Mouse (Mus musculus) MEL (cell line): ENCODE measurements at regions not wholly inside any gene's neighbourhood (a gene's known extent, or its start where the extent isn't known, plus 50 kb on each side); places are given as distances from the start of the nearest gene placed in this dataset.

Experiments used
- DNase-seq: peaks from one replicate; pipeline ENCODE4 v3.0.0; 2011; ENCODE audit warnings: low read depth, low spot score
- H3K27ac ChIP-seq: 2 replicates; pipeline ENCODE4 v1.5.1; 2012; ENCODE audit warnings: low read depth, mild to moderate bottlenecking, control low read depth, low read length, moderate library complexity; ENCODE audit not compliant: control insufficient read depth
- H3K27me3 ChIP-seq, 2 experiments: fragments of 150-350 bp in 1 of 2; sonication (generic) in 1 of 2; 2 replicates each; pipeline ENCODE4 v1.6.1; 2012; ENCODE audit warnings: low read length in 2 of 2, mild to moderate bottlenecking in 2 of 2, improper control_type of control experiment in 1 of 2, moderate library complexity in 1 of 2; ENCODE audit not compliant: insufficient read depth in 2 of 2, control insufficient read depth in 1 of 2
- H3K36me3 ChIP-seq, 2 experiments: 2 replicates each; pipeline ENCODE4 v1.6.1; 2012 to 2014; ENCODE audit warnings: low read length in 2 of 2, improper control_type of control experiment in 1 of 2, inconsistent platforms in 1 of 2, mild to moderate bottlenecking in 1 of 2; ENCODE audit not compliant: insufficient read depth in 2 of 2, control insufficient read depth in 1 of 2
- H3K4me1 ChIP-seq, 2 experiments: fragments of 150-350 bp in 1 of 2; sonication (generic) in 1 of 2; 2 replicates each; pipeline ENCODE4 v1.6.1; 2012; ENCODE audit warnings: low read length in 2 of 2, improper control_type of control experiment in 1 of 2, mild to moderate bottlenecking in 1 of 2; ENCODE audit not compliant: insufficient read depth in 2 of 2, control insufficient read depth in 1 of 2
- H3K4me3 ChIP-seq, 2 experiments: fragments of 150-350 bp in 1 of 2; sonication (generic) in 1 of 2; 2 replicates each; pipeline ENCODE4 v1.5.1; 2012; ENCODE audit warnings: low read depth in 2 of 2, low read length in 2 of 2, mild to moderate bottlenecking in 2 of 2, moderate library complexity in 2 of 2, control low read depth in 1 of 2, improper control_type of control experiment in 1 of 2; ENCODE audit not compliant: control insufficient read depth in 1 of 2, insufficient read depth in 1 of 2
- H3K79me2 ChIP-seq: 2 replicates; pipeline ENCODE4 v1.6.1; 2012; ENCODE audit warnings: mild to moderate bottlenecking, low read length, moderate library complexity; ENCODE audit not compliant: control insufficient read depth, poor library complexity, insufficient read depth
- H3K9ac ChIP-seq: 2 replicates; pipeline ENCODE4 v1.6.1; 2012; ENCODE audit warnings: low read depth, mild to moderate bottlenecking, control low read depth, low read length, moderate library complexity; ENCODE audit not compliant: control insufficient read depth, poor library complexity, severe bottlenecking
- H3K9me3 ChIP-seq: fragments of 150-350 bp; sonication (generic); replicated peaks from 2 replicates; pipeline ENCODE4 v1.6.1; 2012; ENCODE audit warnings: mild to moderate bottlenecking, low read length, improper control_type of control experiment, moderate library complexity; ENCODE audit not compliant: insufficient read depth
- BHLHE40 ChIP-seq: IDR thresholded peaks from 2 replicates; pipeline ENCODE4 v1.6.1; 2012; ENCODE audit warnings: low read depth, mild to moderate bottlenecking, inconsistent platforms, low read length, improper control_type of control experiment, borderline replicate concordance
- E2F4 ChIP-seq: IDR thresholded peaks from 2 replicates; pipeline ENCODE4 v1.6.1; 2011; ENCODE audit warnings: low read depth, low read length, improper control_type of control experiment, borderline replicate concordance
- MYB ChIP-seq: IDR thresholded peaks from 2 replicates; pipeline ENCODE4 v1.6.1; 2011; ENCODE audit warnings: mild to moderate bottlenecking, low read depth, low read length, improper control_type of control experiment
- POLR2A ChIP-seq, 2 experiments: IDR thresholded peaks; 2 replicates each; pipeline ENCODE4 v1.6.1; 2011 to 2012; ENCODE audit warnings: low read length in 2 of 2, mild to moderate bottlenecking in 2 of 2, control low read depth in 1 of 2, improper control_type of control experiment in 1 of 2, low read depth in 1 of 2, moderate library complexity in 1 of 2; ENCODE audit not compliant: control insufficient read depth in 1 of 2, insufficient read depth in 1 of 2, poor library complexity in 1 of 2
- POLR2AphosphoS2 ChIP-seq: IDR thresholded peaks from 2 replicates; pipeline ENCODE4 v1.6.1; 2011; ENCODE audit warnings: low read length, improper control_type of control experiment
- UBTF ChIP-seq: IDR thresholded peaks from 2 replicates; pipeline ENCODE4 v1.6.1; 2012; ENCODE audit warnings: low read depth, mild to moderate bottlenecking, inconsistent platforms, low read length, improper control_type of control experiment, moderate library complexity, borderline replicate concordance; ENCODE audit not compliant: insufficient read depth
- ZC3H11A ChIP-seq: IDR thresholded peaks from 2 replicates; pipeline ENCODE4 v1.6.1; 2012; ENCODE audit warnings: low read depth, mild to moderate bottlenecking, inconsistent platforms, low read length, improper control_type of control experiment
- ZKSCAN1 ChIP-seq: IDR thresholded peaks from 2 replicates; pipeline ENCODE4 v1.6.1; 2012; ENCODE audit warnings: low read depth, mild to moderate bottlenecking, inconsistent platforms, low read length, improper control_type of control experiment, moderate library complexity

DNA sequence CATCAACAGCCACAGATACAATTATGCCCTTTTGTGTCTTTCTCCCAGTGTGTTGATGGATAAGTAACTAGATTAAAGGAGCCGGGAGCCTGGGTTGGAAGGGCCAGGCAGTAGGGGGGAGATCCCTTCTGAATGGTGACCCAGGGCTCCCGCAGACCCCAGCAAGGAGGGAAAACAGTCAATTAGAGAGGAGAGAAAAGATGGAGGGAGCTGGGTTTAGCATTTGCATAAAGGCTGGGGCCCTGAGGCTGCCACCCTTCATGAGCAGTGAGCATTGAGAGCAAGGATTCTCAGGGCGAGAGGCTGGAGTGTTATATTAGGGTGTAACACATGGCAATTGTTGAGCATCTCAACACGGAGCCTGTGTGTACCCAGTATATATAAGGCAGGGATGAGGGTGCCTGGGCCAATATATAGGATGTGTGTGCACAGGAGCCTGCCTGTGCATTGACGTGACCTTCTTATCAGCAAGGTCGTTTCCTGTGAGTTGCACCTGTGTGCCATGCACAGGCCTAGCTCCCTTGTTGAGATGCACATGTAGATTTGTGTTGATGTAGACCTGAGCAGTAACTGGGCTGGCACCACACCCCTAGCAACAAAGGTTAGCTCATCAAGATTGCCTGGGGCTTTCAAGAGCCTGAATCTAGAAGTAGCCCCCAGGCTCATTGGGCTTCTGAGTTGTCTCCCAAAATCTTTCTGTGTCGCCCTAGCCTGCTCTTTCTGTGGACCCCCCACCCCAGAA lies 92.2 kb downstream of the Inhbb start:
- Histone ChIP-seq H3K4me3 (no peak overlapping the region), H3K9ac (no peak overlapping the region)

DNA sequence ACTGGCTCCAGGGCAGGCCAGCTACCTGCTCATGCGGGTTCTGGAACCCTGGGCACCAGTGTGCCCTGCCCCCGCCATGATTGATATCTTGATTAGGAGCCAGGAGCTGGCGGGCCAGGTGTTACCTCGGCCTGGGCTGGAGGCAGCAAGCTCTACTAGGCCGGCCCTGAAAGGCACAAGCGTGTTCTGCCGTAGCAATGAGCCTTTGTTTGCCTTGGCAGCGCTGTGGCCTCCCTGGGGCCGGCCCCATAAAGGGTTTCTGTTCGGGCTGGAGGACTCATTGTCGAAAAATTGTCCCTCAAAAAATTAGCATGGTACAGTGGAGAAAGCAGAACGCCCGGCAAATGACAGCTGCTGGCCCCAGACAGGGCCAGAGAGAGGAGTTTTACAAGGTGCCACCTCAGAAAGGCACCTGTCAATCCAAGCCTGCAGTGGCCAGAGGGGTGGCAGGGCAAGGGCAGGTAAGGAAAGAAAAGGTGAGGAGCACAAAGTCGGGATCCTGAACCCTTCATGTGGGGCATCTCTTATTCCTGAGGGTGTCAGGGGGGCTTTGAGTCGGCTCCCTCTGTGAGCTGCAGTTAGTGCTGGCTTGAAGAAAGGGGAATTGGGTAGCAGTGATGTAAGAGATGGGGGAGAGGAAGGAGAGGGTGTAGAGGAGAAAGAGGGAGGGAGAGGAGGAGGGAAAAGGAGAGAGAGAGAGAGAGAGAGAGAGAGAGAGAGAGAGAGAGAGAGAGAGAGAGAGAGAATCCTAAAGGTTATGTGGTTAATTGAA lies 92.9 kb downstream of the Inhbb start:
- DNase-seq: no peak
- no peaks in the 10 kb centered on the region for H3K79me2 ChIP-seq
- TF ChIP-seq E2F4 (no peak), BHLHE40 (no peak), UBTF (no peak), POLR2A (IDR thresholded peaks at IDR 0.05; ENCODE audit: control insufficient read depth in 1 of 2, insufficient read depth in 1 of 2, low read depth in 1 of 2, low read length in 2 of 2, poor library complexity in 1 of 2) (no peak)
- H3K9ac ChIP-seq: no peak overlapping the region
- no peaks in the 10 kb centered on the region for H3K9me3 ChIP-seq
- H3K27me3 ChIP-seq: no peaks in the 10 kb centered on the region
- no peak overlapping the region for H3K27ac ChIP-seq
- H3K36me3 ChIP-seq: no peaks in the 10 kb centered on the region
- H3K4me1 ChIP-seq: no peaks in the 10 kb centered on the region
- no peak overlapping the region for H3K4me3 ChIP-seq

More for the DNA sequence above, 92.2 kb downstream of the Inhbb start:
- Histone ChIP-seq H3K4me1 (no peaks in the 10 kb centered on the region), H3K36me3 (no peaks in the 10 kb centered on the region), H3K27ac (no peak overlapping the region), H3K27me3 (no peaks in the 10 kb centered on the region), H3K79me2 (no peaks in the 10 kb centered on the region), H3K9me3 (no peaks in the 10 kb centered on the region)
- DNase-seq: no peak
- TF ChIP-seq ZKSCAN1 (no peak), ZC3H11A (no peak), BHLHE40 (no peak)

DNA sequence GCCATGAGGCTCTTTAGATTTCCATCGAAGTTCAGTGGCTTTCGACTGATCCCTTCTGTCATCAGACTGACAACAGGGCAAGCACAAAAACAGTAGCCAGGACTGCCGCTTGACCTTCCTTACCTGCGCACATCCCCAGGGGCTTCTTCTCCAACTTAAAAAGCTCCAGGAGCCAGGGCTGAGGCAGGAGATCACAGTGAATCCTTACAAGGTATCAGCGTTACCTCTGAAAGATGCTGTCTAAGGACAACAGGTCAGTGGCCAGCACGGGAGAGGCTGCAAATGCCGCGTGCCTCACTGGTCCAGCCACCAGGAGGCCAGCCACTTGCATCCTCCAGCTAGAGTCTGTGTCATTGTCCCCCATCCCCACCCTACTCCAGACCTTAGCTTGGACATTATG lies 97.5 kb downstream of the Inhbb start:
- no peaks in the 10 kb centered on the region for H3K36me3 ChIP-seq
- H3K9ac ChIP-seq: no peak overlapping the region
- DNase-seq: no peak
- no peaks in the 10 kb centered on the region for H3K27me3 ChIP-seq
- H3K27ac ChIP-seq: no peak overlapping the region
- TF ChIP-seq MYB: no peak
- no peak for TF ChIP-seq UBTF
- no peak for TF ChIP-seq POLR2AphosphoS2
- no peaks in the 10 kb centered on the region for H3K9me3 ChIP-seq
- no peaks in the 10 kb centered on the region for H3K79me2 ChIP-seq
- H3K4me3 ChIP-seq: no peak overlapping the region
- no peaks in the 10 kb centered on the region for H3K4me1 ChIP-seq
